Mouse (Mus musculus): Measurements from ENCODE around the gene Rps18. TPM values are rescaled to one million over a fixed set of nuclear protein-coding genes. Genes with fewer than 3 reads are reported as not detected.
"Not testable (repeated sequence)": the region's sequence is repeated elsewhere in the genome, so short reads cannot be mapped to it uniquely, and the experiment has no call there.

The Rps18 gene
- 2,078 and 2,095 TPM in 2 replicates for polyA plus RNA-seq (2014; fragmentation: Nextera tagmentation; extraction: Ambion mirVana)

DNA sequence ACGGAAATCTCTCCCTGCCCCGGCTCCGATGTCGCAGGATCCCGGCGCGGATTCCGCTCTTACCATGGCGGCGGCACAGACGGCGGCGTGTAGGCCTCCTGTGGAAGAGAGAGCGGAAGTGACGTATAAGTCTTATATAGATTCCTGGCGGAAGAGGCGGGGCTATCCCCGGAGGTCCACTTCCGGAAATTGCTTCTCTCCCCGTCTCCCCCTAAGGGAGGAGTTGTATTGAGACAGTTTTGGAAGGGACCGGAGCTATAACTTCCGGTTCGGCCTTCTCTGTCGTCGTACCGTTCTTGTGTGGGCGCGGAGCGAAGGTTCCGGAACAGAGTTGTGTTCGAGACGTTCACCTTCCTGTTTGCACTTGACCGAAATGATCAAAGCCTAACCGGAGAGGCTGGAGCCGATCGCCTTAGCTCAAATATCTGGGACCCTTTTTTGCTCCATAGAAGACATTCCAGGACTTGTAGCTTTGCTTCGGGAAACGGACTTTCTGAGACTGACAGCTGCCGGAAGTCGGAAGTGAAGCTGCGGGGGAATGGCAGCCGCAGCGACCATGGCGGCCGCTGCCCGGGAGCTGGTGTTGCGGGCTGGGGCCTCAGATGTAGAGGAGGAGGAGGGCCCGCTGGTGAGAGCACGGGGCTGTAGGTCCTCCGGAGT is at the start of gene Rps18, which contains the start of gene Vps52:
TSS of gene Rps18 (minus strand) at position 447 of the 660 bp plus-strand sequence.
TSS of gene Vps52 (plus strand) at position 258 of the 660 bp plus-strand sequence.
- Histone ChIP-seq H3K27ac (replicated peaks; ENCODE audit: low read depth, low read length) (peak within 1 kb of the TSS; percentile 94), H3K9ac (ENCODE audit: low read depth, low read length) (peak within 1 kb of the TSS; percentile 98), H3K4me2 (ENCODE audit: low read depth, low read length) (peak within 1 kb of the TSS; percentile 80), H3K4me3 (ENCODE audit: low read depth, low read length) (peak within 1 kb of the TSS; percentile 99), H3K27me3 (replicated peaks; ENCODE audit: control insufficient read depth, insufficient read depth, low read length) (no peaks in the 10 kb centered on the region), H3K4me1 (ENCODE audit: control insufficient read depth, insufficient read depth, low read length) (peaks cover 30% of the 10 kb centered on the region), H3K36me3 (ENCODE audit: control insufficient read depth, insufficient read depth, low read length) (peaks cover 54% of the 10 kb centered on the region), H3K9me3 (ENCODE audit: control insufficient read depth, low read length) (no peaks in the 10 kb centered on the region)
- ATAC-seq (ENCODE audit: low read depth) (peak; percentile 86), DNase-seq (ENCODE audit: low spot score) (peak; percentile 99)
- under 1% methylated on average over 48 of the region's 50 CpGs for WGBS

DNA sequence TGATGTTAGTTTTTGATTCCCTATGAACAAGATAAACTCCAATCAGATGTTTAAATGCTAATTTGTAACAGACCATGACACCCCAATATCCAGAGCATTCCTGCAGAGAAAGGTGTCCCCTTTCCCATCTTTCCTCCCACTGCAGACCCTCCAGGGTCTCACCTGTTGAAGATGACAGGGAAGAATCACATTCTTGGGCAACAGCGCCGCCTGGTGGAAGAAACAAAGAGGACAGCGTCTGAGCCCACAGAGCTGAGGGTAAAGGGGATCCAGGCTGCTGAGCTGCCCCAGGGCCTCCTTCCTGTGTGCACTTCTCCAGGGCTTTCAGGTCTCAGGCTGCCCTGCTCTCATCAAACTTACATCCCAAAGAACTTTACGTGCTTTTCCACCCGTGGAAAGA is 47.6 kb upstream of the Rps18 start:
- no peak overlapping the region for H3K27ac ChIP-seq (replicated peaks; ENCODE audit: low read depth, low read length)
- peaks cover 39% of the 10 kb centered on the region for H3K27me3 ChIP-seq (replicated peaks; ENCODE audit: control insufficient read depth, insufficient read depth, low read length)
- H3K4me3 ChIP-seq (ENCODE audit: low read depth, low read length): no peak overlapping the region
- ATAC-seq (ENCODE audit: low read depth) (no peak), DNase-seq (ENCODE audit: low spot score) (no peak)
- WGBS: 5% methylated on average over 5 of the region's 5 CpGs
- peaks cover 4% of the 10 kb centered on the region; the same call in 1 of the 2 replicates for H3K4me1 ChIP-seq (ENCODE audit: control insufficient read depth, insufficient read depth, low read length)
- no peaks in the 10 kb centered on the region for H3K9me3 ChIP-seq (ENCODE audit: control insufficient read depth, low read length)
- H3K9ac ChIP-seq (ENCODE audit: low read depth, low read length): no peak overlapping the region
- no peak overlapping the region for H3K4me2 ChIP-seq (ENCODE audit: low read depth, low read length)
- H3K36me3 ChIP-seq (ENCODE audit: control insufficient read depth, insufficient read depth, low read length): no peaks in the 10 kb centered on the region

GRCm38 (mm10) chr17:34000796-34001195 is 45.0 kb upstream of the Rps18 start:
- 55% methylated on average over 2 of the region's 2 CpGs for whole genome bisulfite sequencing
- not testable (repeated sequence) for H3K4me2 ChIP-seq (ENCODE audit: low read depth, low read length); H3K27ac ChIP-seq (replicated peaks; ENCODE audit: low read depth, low read length); DNase-seq (ENCODE audit: low spot score); H3K9me3 ChIP-seq (ENCODE audit: control insufficient read depth, low read length); H3K4me1 ChIP-seq (ENCODE audit: control insufficient read depth, insufficient read depth, low read length); H3K9ac ChIP-seq (ENCODE audit: low read depth, low read length); H3K36me3 ChIP-seq (ENCODE audit: control insufficient read depth, insufficient read depth, low read length); ATAC-seq (ENCODE audit: low read depth)
- peaks cover 45% of the 10 kb centered on the region for H3K27me3 ChIP-seq (replicated peaks; ENCODE audit: control insufficient read depth, insufficient read depth, low read length)
- H3K4me3 ChIP-seq (ENCODE audit: low read depth, low read length): 0 out of 2 replicates have a peak overlapping the region, but pooled peaks have one; percentile 52

DNA sequence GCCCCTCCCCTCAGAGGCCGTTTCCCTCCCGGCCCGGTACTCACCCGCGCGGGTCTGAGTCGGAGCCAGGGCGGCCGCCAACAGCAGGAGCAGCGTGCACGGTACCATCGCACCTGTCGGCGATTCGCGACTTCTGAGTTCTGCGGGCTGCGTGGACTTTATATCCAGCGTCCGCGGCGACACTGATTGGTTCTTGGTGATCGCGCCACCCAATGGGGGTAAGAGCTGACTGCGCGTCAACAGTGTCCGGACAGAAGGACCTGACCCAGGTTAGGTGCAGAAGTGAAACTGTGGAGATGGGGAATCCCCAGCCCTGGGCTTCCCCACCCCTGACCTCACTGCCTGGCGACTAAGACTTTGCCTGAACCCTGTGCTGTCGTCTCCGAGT is 44.3 kb upstream of the Rps18 start, which contains the start of gene H2-K1:
TSS of gene H2-K1 (minus strand) at position 198 of the 388 bp plus-strand sequence.
- H3K4me1 ChIP-seq (ENCODE audit: control insufficient read depth, insufficient read depth, low read length): peaks cover 4% of the 10 kb centered on the region; the same call in 1 of the 2 replicates
- peak within 1 kb of the TSS; percentile 42; the same call in 1 of the 2 replicates for H3K9ac ChIP-seq (ENCODE audit: low read depth, low read length)
- H3K4me3 ChIP-seq (ENCODE audit: low read depth, low read length): peak within 1 kb of the TSS; percentile 52
- WGBS: under 1% methylated on average over 16 of the region's 30 CpGs
- no peaks in the 10 kb centered on the region for H3K36me3 ChIP-seq (ENCODE audit: control insufficient read depth, insufficient read depth, low read length)
- DNase-seq (ENCODE audit: low spot score) (peak; percentile 78), ATAC-seq (ENCODE audit: low read depth) (peak; percentile 86)
- no peaks in the 10 kb centered on the region for H3K9me3 ChIP-seq (ENCODE audit: control insufficient read depth, low read length)
- no peak within 1 kb of the TSS for H3K27ac ChIP-seq (replicated peaks; ENCODE audit: low read depth, low read length)
- peaks cover 45% of the 10 kb centered on the region for H3K27me3 ChIP-seq (replicated peaks; ENCODE audit: control insufficient read depth, insufficient read depth, low read length)
- H3K4me2 ChIP-seq (ENCODE audit: low read depth, low read length): peak within 1 kb of the TSS; percentile 97

DNA sequence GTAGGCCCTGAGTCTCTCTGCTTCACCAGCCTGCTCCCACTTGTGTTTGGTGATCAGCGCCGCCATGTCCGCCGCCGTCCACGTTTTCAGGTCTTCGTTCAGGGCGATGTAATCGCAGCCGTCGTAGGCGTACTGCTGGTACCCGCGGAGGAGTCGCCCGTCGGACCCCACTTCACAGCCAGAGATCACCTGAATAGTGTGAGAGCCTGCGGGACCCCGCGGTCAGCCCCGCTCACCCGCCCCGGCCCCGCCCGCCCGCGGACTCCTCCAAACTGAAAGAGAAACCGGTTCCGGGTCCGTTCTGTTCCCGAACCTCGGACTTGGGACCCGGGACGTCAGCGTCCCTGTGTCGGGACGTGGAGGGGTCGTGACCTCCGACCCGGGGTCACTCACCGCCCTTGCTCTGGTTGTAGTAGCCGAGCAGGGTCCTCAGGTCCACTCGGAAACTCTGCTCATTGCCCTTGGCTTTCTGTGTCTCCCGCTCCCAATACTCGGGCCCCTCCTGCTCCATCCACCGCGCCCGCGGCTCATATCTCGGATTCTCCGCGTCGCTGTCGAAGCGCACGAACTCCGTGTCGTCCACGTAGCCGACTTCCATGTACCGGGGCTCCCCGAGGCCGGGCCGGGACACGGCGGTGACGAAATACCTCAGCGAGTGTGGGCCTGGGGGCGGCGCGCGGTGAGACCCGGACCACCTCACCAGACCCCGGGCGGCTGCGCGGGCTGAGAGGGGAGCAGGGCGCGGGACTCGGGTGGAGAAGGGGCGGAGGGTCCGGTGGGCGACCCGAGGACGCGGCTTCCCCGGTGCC is 43.7 kb upstream of the Rps18 start:
- peak overlapping the region; percentile 97 for H3K4me2 ChIP-seq (ENCODE audit: low read depth, low read length)
- 3% methylated on average over 55 of the region's 87 CpGs for WGBS
- peaks cover 4% of the 10 kb centered on the region; the same call in 1 of the 2 replicates for H3K4me1 ChIP-seq (ENCODE audit: control insufficient read depth, insufficient read depth, low read length)
- DNase-seq (ENCODE audit: low spot score) (no peak), ATAC-seq (ENCODE audit: low read depth) (0 out of 2 replicates have a peak, but pooled peaks have one; percentile 51)
- no peaks in the 10 kb centered on the region; the same call in 1 of the 2 replicates for H3K9me3 ChIP-seq (ENCODE audit: control insufficient read depth, low read length)
- peak overlapping the region; percentile 42; the same call in 1 of the 2 replicates for H3K9ac ChIP-seq (ENCODE audit: low read depth, low read length)
- peak overlapping the region; percentile 52 for H3K4me3 ChIP-seq (ENCODE audit: low read depth, low read length)
- H3K36me3 ChIP-seq (ENCODE audit: control insufficient read depth, insufficient read depth, low read length): no peaks in the 10 kb centered on the region
- no peak overlapping the region for H3K27ac ChIP-seq (replicated peaks; ENCODE audit: low read depth, low read length)
- peaks cover 45% of the 10 kb centered on the region for H3K27me3 ChIP-seq (replicated peaks; ENCODE audit: control insufficient read depth, insufficient read depth, low read length)

DNA sequence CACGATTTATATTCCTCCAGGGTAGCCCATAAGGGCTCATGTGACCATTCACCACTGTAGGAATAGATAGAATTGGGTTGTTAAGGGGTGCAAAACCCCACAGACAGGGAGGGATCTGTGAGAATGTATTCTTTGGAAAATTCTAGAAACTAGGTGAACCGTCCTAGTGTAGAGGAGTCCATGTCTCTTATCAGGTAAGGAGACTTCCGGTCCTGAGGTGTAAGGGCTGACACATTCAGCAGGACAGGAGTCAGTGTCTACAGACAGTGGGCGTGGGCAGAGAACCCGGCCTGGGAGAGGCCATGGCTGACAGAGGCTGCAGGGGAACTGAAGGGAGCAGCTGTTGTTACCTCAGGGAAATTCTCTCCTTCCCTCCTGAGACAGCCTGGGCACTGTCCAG is 42.9 kb upstream of the Rps18 start:
- not testable (repeated sequence) for H3K36me3 ChIP-seq (ENCODE audit: control insufficient read depth, insufficient read depth, low read length); H3K4me2 ChIP-seq (ENCODE audit: low read depth, low read length); ATAC-seq (ENCODE audit: low read depth); H3K9me3 ChIP-seq (ENCODE audit: control insufficient read depth, low read length); DNase-seq (ENCODE audit: low spot score); H3K4me1 ChIP-seq (ENCODE audit: control insufficient read depth, insufficient read depth, low read length); H3K27ac ChIP-seq (replicated peaks; ENCODE audit: low read depth, low read length); H3K4me3 ChIP-seq (ENCODE audit: low read depth, low read length); H3K9ac ChIP-seq (ENCODE audit: low read depth, low read length)
- WGBS: 39% methylated on average over 5 of the region's 5 CpGs
- H3K27me3 ChIP-seq (replicated peaks; ENCODE audit: control insufficient read depth, insufficient read depth, low read length): peaks cover 45% of the 10 kb centered on the region

DNA sequence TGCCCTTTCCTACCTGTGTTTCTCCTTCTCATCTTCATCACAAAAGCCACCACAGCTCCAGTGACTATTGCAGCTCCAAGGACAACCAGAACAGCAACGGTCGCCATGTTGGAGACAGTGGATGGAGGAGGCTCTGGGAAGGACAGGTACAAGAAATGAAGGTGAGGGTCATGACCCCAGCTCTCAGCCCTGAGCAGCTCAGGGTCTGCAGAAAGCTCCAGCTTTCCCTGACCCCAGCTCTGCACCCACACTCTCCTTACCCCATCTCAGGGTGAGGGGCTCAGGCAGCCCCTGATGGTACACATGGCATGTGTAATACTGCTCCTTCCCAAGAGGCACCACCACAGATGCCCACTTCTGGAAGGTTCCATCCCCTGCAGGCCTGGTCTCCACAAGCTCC is 41.2 kb upstream of the Rps18 start:
- DNase-seq (ENCODE audit: low spot score); H3K4me3 ChIP-seq (ENCODE audit: low read depth, low read length); H3K4me2 ChIP-seq (ENCODE audit: low read depth, low read length); H3K36me3 ChIP-seq (ENCODE audit: control insufficient read depth, insufficient read depth, low read length); ATAC-seq (ENCODE audit: low read depth); H3K9ac ChIP-seq (ENCODE audit: low read depth, low read length); H3K4me1 ChIP-seq (ENCODE audit: control insufficient read depth, insufficient read depth, low read length); H3K9me3 ChIP-seq (ENCODE audit: control insufficient read depth, low read length); H3K27ac ChIP-seq (replicated peaks; ENCODE audit: low read depth, low read length): not testable (repeated sequence)
- 89% methylated on average over 2 of the region's 2 CpGs for WGBS
- H3K27me3 ChIP-seq (replicated peaks; ENCODE audit: control insufficient read depth, insufficient read depth, low read length): peaks cover 40% of the 10 kb centered on the region

DNA sequence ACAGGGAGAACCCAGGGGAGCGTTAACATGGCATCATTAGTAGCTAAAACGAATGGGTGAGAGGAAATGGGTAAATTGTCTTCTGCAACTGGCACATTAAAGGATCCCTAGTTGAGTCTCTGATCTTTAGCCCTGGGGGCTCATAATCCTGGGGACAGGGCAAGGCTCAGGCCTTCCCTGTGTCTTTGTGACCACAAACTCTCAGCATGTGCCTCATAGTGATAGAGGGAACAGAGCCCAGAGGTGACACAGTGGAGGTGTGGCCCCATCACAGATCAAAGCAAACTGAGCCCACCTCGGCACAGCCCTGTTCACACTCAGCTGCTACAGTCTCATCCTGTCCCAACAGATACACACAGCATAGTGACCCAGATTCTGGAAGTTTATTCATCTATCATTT is 39.9 kb upstream of the Rps18 start:
- no peaks in the 10 kb centered on the region; the same call in 1 of the 2 replicates for H3K9me3 ChIP-seq (ENCODE audit: control insufficient read depth, low read length)
- peaks cover 4% of the 10 kb centered on the region; the same call in 1 of the 2 replicates for H3K4me1 ChIP-seq (ENCODE audit: control insufficient read depth, insufficient read depth, low read length)
- H3K36me3 ChIP-seq (ENCODE audit: control insufficient read depth, insufficient read depth, low read length): no peaks in the 10 kb centered on the region
- H3K27ac ChIP-seq (replicated peaks; ENCODE audit: low read depth, low read length): no peak overlapping the region
- WGBS: 45% methylated on average over 3 of the region's 3 CpGs
- H3K4me3 ChIP-seq (ENCODE audit: low read depth, low read length): no peak overlapping the region
- H3K27me3 ChIP-seq (replicated peaks; ENCODE audit: control insufficient read depth, insufficient read depth, low read length): peaks cover 27% of the 10 kb centered on the region
- no peak overlapping the region for H3K4me2 ChIP-seq (ENCODE audit: low read depth, low read length)
- H3K9ac ChIP-seq (ENCODE audit: low read depth, low read length): no peak overlapping the region
- DNase-seq (ENCODE audit: low spot score) (no peak), ATAC-seq (ENCODE audit: low read depth) (no peak)
